Mouse (Mus musculus) stomach, embryonic 14.5 days (tissue): Measurements from ENCODE around the gene Xrn2. TPM values are rescaled to one million over a fixed set of nuclear protein-coding genes. Genes with fewer than 3 reads are reported as not detected.

Experiments
- ATAC-seq: fragments of 200-750 bp; cut with Nextera tagmentation; 2 replicates; pipeline ENCODE4 v1.8.0; 2017; ENCODE audit warnings: low read depth, moderate TSS enrichment; ENCODE audit not compliant: insufficient number of reproducible peaks, insufficient read depth, low FRiP score
- H3K27ac ChIP-seq: fragments of 300-500 bp; sonication (generic); 2 replicates; pipeline ENCODE4 v1.5.1; 2014; ENCODE audit warnings: mild to moderate bottlenecking, low read length, moderate library complexity, mixed read lengths
- H3K27me3 ChIP-seq: fragments of 300-500 bp; sonication (generic); 2 replicates; pipeline ENCODE4 v1.6.1; 2014; ENCODE audit warnings: low read length, control low read depth, mixed read lengths; ENCODE audit not compliant: control insufficient read depth, insufficient read depth
- H3K36me3 ChIP-seq: fragments of 300-500 bp; sonication (generic); 2 replicates; pipeline ENCODE4 v1.6.1; 2014; ENCODE audit warnings: mild to moderate bottlenecking, control low read depth, low read length, moderate library complexity, mixed read lengths; ENCODE audit not compliant: control insufficient read depth, insufficient read depth
- H3K4me1 ChIP-seq: fragments of 300-500 bp; sonication (generic); 2 replicates; pipeline ENCODE4 v1.6.1; 2014; ENCODE audit warnings: low read length, control low read depth, mixed read lengths; ENCODE audit not compliant: control insufficient read depth, insufficient read depth
- H3K4me2 ChIP-seq: fragments of 300-500 bp; sonication (generic); replicated peaks from 2 replicates; pipeline ENCODE4 v1.6.1; 2014; ENCODE audit warnings: low read depth, low read length, control low read depth
- H3K4me3 ChIP-seq: fragments of 300-500 bp; sonication (generic); 2 replicates; pipeline ENCODE4 v1.5.1; 2014; ENCODE audit warnings: low read depth, low read length, control low read depth
- H3K9ac ChIP-seq: fragments of 300-500 bp; sonication (generic); replicated peaks from 2 replicates; pipeline ENCODE4 v1.6.1; 2014; ENCODE audit warnings: low read depth, mild to moderate bottlenecking, control low read depth, low read length, moderate library complexity, mixed read lengths
- H3K9me3 ChIP-seq: fragments of 300-500 bp; sonication (generic); 2 replicates; pipeline ENCODE4 v1.6.1; 2016; ENCODE audit warnings: low read depth, low read length, control low read depth; ENCODE audit not compliant: control insufficient read depth
- WGBS: fragments of 180-500 bp; shearing (Covaris S2); extraction: QIAGEN DNeasy Blood & Tissue Kit; methylation state at CpG from one replicate; pipeline ENCODE4 v1.1.7; 2014; 5-methylcytosine and 5-hydroxymethylcytosine counted together
- polyA plus RNA-seq: library from polyadenylated mRNA; unstranded; fragments of >200 nt; fragmentation: Nextera tagmentation; extraction: Ambion mirVana; gene quantifications from 2 replicates; pipeline ENCODE4 v1.2.1, GENCODE M21; 2014

Gene Xrn2
- polyA plus RNA-seq, 1 experiment from 2014 or later, result 92.3 TPM

DNA sequence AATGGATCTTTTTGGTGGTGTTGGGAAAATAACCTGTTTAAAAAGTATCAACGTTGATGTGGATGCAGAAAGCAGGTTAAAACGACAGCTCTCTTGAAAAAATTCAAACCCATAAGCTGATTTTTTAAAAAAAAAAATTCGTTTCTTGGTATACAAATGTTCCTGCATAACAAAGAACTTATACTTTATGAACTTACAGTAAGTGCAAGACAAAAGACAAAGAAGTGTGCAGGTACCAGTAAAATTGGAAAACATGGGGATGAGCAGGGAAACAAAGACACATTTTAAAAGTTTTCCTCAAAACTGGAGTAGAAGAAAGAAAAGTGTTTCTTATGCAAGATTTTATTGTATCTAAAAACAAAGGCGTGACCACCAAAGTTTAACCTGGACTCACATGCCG, 73.6 kb downstream of the Xrn2 start:
- H3K27me3 ChIP-seq, result peaks cover 32% of the 10 kb centered on the region; the same call in 1 of the 2 replicates
- WGBS, result 22% methylated on average over 5 of the region's 5 CpGs

DNA sequence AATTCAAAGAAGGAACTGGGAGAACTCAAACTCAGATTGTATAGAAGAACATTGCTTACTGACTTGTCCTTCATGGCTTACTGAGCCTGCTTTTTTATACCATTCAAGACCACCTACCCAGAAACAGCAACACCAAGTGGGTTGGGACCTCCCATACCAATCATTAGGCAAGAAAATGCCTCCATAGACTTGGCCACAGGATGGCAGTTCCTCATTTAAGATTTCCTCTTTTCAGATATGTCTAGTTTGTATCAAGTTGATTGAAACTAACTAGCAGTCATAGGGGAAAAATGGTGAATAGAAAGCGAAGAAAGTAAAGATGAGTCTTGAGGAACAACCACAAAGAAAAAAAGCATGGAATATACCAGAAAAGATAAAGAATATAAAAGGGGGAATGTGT, 106.9 kb downstream of the Xrn2 start:
- Histone ChIP-seq H3K36me3 (no peaks in the 10 kb centered on the region), H3K27me3 (no peaks in the 10 kb centered on the region), H3K27ac (no peak overlapping the region), H3K9me3 (no peaks in the 10 kb centered on the region), H3K4me1 (no peaks in the 10 kb centered on the region), H3K4me2 (no peak overlapping the region), H3K9ac (no peak overlapping the region), H3K4me3 (no peak overlapping the region)
- 94% methylated on average over 1 of the region's 1 CpGs for WGBS
- ATAC-seq, result no peak

More for the DNA sequence above, 73.6 kb downstream of the Xrn2 start:
- Histone ChIP-seq H3K4me1 (peaks cover 4% of the 10 kb centered on the region; the same call in 1 of the 2 replicates), H3K27ac (no peak overlapping the region), H3K36me3 (no peaks in the 10 kb centered on the region), H3K9me3 (no peaks in the 10 kb centered on the region), H3K4me2 (no peak overlapping the region), H3K9ac (no peak overlapping the region), H3K4me3 (no peak overlapping the region)
- ATAC-seq, result no peak

DNA sequence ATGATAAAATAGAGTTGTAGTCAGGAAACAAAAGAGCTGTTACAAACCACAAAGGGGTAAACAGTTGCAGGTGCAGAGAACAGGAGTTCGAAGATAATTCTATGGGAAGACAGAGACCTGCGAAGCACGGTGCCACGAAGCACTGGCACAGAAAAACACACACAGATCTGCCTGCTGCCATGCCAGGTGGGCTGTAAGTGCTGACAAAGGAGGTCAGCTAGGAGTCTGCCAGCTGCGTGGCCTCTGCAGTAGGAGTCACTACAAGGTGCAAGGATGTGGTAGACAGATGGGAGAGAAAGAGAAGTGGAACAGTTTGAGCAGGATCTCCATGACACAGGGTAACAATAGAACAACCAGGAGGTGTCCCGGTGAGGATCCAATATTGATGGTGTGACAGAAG, 114.6 kb downstream of the Xrn2 start:
- Histone ChIP-seq H3K27me3 (no peaks in the 10 kb centered on the region), H3K27ac (no peak overlapping the region), H3K4me3 (no peak overlapping the region), H3K36me3 (no peaks in the 10 kb centered on the region), H3K9me3 (no peaks in the 10 kb centered on the region), H3K9ac (no peak overlapping the region), H3K4me1 (no peaks in the 10 kb centered on the region), H3K4me2 (no peak overlapping the region)
- WGBS, result 79% methylated on average over 6 of the region's 6 CpGs
- no peak for ATAC-seq

Other genes with a start within 250 kb of the Xrn2 start
- 29.5 and 30.8 TPM in 2 replicates for gene Kiz, start 157.1 kb upstream of the Xrn2 start, polyA plus RNA-seq
- not detected in 2 replicates for gene Nkx2-4, start 72.4 kb downstream of the Xrn2 start, polyA plus RNA-seq
- 0.14 and 1.8 TPM in 2 replicates for gene Nkx2-2, start 181.2 kb downstream of the Xrn2 start, polyA plus RNA-seq